Mouse (Mus musculus) cerebellum, adult 2 months (tissue): ENCODE results near the gene Faim.

ENCODE experiments used
- CTCF ChIP-seq: fragments of 200-500 bp; IDR thresholded peaks from 2 replicates; pipeline ENCODE4 v1.5.1; 2011; ENCODE audit warnings: low read depth, mild to moderate bottlenecking, control low read depth, low read length, moderate library complexity, borderline replicate concordance; ENCODE audit not compliant: insufficient read depth
- POLR2A ChIP-seq: fragments of 200-500 bp; IDR thresholded peaks from 2 replicates; pipeline ENCODE4 v1.6.1; 2011; ENCODE audit warnings: low read length, control low read depth, borderline replicate concordance; ENCODE audit not compliant: insufficient read depth

DNA sequence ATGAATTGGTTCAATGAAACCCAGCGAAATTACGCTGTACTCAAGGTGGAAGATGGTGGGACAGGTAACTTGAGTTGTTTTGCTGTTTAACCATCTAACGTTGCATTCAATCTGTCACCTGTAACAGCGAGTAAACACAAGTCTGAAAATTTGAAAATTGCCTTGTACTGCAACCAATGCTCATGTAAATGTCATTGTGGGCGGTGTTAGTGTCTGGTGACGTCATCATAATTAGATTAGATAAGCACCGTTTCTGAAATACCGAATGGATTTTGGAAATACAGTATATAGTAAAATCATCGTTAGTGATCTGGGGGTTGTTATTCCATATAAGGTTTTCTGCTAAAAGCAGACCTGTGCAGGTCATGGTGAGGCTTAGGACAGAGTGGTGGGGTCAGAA lies 958 bp downstream of the Faim start:
- TF ChIP-seq CTCF (no peak), POLR2A (no peak)
